Mouse (Mus musculus): ENCODE data around the gene Fbxl13.

The Fbxl13 gene

GRCm38 (mm10) chr5:21481521-21481920 is 163.9 kb downstream of the Fbxl13 start:
- DNase-seq, result no peak

- no peak for DNase-seq
Observed at GRCm38 (mm10) chr5:21479746-21480145, 165.7 kb downstream of the Fbxl13 start.

GRCm38 (mm10) chr5:21478428-21478827 is 167.0 kb downstream of the Fbxl13 start:
- DNase-seq, result no peak

GRCm38 (mm10) chr5:21468100-21468499 is 177.3 kb downstream of the Fbxl13 start:
- DNase-seq, result no peak

- peak; percentile 55 for DNase-seq
Observed at GRCm38 (mm10) chr5:21467387-21467786, 178.0 kb downstream of the Fbxl13 start.

GRCm38 (mm10) chr5:21440833-21441530 is 204.5 kb downstream of the Fbxl13 start:
- peak; percentile 74 for DNase-seq

GRCm38 (mm10) chr5:21439446-21440110 is 205.9 kb downstream of the Fbxl13 start:
- DNase-seq, result no peak

GRCm38 (mm10) chr5:21438428-21438827 is 207.0 kb downstream of the Fbxl13 start:
- DNase-seq, result no peak

- no peak for DNase-seq
Observed at GRCm38 (mm10) chr5:21436471-21436975, 208.9 kb downstream of the Fbxl13 start.

- peak; percentile 38 for DNase-seq
Observed at GRCm38 (mm10) chr5:21434148-21434929, 211.1 kb downstream of the Fbxl13 start.
